Mouse (Mus musculus): ENCODE data around the gene Psmd7. TPM values are rescaled to one million over a fixed set of nuclear protein-coding genes. Genes with fewer than 3 reads are reported as not detected.
"Not testable (repeated sequence)": the region's sequence is repeated elsewhere in the genome, so short reads cannot be mapped to it uniquely, and the experiment has no call there.

Gene Psmd7
- 100 to 1,000 TPM; 103 to 113 (median 104) TPM for total RNA-seq (2022)

GRCm38 (mm10) chr8:107587995-107588780 is at the start of gene Psmd7:
Gene Psmd7 (minus strand): TSS chr8:107588464.
- peak; percentile 96 for DNase-seq (ENCODE audit: low spot score)

DNA sequence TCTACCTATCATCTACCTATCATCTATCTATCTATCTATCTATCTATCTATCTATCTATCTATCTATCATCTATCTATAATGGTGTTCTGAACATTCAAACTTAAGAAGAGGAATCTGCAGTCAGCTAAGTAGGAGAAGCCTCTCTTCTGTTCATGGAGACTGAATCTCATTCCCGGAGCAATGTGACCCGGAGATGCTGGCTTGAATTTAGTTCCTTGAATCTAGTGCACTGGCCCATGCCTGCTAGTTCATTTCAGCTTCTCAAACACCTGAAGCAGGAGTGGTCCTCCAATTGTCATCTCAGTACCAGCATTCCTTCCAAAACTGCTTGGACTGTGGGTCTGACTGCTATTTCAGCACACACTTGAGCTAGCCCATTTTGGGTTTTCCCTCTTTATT is 45.5 kb upstream of the Psmd7 start:
- no peak for DNase-seq (ENCODE audit: low spot score)

DNA sequence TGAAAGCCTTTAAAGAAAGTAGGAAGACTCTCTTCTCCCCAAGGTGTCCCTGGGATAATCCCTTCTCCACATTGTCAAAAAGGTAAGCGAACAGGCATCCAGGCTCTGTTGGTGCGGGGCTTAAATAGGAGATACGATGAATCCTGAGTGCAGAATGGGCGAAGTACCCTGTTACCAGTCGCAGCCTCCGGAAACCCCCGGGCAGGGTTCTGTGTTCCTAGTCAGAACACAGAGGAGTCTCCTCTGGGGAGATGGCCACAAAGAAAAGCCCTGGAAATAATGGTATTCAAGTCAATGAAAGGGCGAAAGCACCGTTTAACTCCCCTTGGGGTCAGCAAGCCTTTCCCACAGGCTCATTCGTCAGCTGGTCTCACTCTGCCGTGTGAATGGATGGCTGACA is 41.4 kb upstream of the Psmd7 start:
- DNase-seq (ENCODE audit: low spot score), result no peak

- no peak for DNase-seq (ENCODE audit: low spot score)
Observed at GRCm38 (mm10) chr8:107628501-107629149, 40.4 kb upstream of the Psmd7 start.

GRCm38 (mm10) chr8:107627881-107628280 is 39.6 kb upstream of the Psmd7 start:
- no peak for DNase-seq (ENCODE audit: low spot score)

- DNase-seq (ENCODE audit: low spot score), result not testable (repeated sequence)
Observed at GRCm38 (mm10) chr8:107624301-107624700, 36.0 kb upstream of the Psmd7 start.

- DNase-seq (ENCODE audit: low spot score), result no peak
Observed at GRCm38 (mm10) chr8:107621930-107622623, 33.8 kb upstream of the Psmd7 start.

DNA sequence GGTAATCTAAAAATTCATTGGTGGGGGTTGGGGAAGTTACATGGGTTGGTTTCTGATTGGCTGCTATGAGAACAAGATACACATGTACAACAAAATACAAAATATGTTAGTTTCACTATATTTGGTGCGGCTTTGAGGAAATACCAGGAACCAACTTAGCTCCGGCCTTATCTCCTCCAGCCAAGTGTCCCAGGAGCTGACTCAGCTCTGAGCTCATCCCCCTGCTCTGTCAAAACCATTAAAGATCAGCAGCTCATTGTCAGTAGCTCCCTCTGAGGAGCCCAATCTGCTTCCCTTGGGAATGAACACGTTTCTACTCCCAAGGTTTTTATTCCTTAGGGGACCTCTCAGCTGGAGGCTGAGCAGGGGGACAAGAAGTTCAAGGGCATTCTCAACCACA is 32.9 kb upstream of the Psmd7 start:
- no peak for DNase-seq (ENCODE audit: low spot score)

DNA sequence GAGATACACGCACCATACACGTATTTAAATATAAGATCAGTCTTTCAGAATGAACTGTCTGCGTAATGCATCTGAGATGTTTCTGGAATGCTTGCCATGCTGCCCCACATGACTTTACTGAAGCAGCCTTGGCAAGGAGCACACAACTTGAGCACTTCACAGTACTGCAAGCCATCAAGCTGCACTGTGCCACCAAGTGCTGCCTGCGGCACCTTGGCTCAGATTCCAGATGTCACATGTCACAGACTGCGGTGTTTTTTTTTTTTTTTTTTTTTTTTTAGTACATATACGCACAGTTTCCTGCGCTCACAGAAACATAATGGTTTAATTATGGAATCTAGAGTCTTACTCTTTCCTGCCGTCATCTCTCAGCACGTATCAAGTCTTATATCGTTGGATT is 30.2 kb upstream of the Psmd7 start:
- DNase-seq (ENCODE audit: low spot score), result no peak

GRCm38 (mm10) chr8:107613411-107613810 is 25.1 kb upstream of the Psmd7 start:
- DNase-seq (ENCODE audit: low spot score), result no peak

DNA sequence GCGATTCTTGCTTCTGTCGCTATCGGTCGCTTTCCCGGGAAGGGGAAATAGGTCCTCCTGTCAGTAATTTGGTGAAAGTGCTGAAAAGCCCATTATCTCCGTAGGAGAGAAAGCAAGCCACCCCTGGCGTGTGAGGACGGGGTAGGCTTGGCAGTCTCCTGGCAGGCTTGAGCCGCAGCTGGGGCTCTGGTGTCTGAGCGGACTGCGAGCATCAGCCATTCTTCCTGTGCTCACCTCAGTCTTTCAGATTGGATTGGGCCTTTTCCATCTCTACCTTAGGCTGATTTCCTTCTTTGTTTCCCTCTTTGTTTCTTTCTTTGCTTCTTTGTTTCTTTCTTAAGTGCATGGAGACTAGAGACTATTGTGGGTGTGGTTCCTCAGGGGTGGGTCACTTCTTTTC is 22.6 kb upstream of the Psmd7 start:
- no peak for DNase-seq (ENCODE audit: low spot score)

DNA sequence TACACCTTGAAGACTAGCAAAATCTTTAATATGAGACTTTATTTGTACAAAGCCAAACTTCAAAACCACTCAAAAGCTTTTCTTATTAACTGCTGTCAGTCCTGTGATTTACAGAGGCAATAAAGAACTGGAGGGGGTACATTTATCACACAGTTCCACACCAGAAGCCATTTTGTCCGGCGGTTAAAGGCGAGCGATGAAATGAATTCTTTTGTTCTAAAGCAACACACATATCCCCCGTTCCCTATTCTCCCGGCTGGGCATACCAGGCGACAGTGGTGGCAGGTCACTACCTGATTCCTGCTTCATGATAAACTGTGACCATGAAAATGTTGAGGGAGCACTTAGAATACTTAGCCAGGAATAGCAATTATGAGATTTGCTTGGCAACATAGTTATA is 20.5 kb upstream of the Psmd7 start:
- no peak for DNase-seq (ENCODE audit: low spot score)

DNA sequence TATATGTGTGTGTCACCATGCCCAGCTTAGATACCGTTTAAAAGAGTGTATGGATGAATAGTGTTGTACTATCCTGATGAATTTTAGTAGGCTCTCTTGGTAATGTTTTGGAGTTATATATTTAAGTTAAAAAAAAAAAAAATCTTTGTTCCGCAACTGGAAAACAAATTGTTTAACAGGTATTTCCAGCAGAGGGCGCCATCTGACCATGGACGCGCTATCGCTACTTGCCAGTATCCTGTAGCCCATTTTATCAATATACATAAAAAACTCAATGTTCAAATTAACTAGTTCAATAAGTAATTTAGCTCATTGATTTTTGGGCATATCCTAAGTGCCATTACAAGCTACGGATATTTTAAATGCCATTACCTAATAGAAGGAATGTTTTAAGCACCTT is 14.8 kb upstream of the Psmd7 start:
- DNase-seq (ENCODE audit: low spot score), result peak; percentile 28

DNA sequence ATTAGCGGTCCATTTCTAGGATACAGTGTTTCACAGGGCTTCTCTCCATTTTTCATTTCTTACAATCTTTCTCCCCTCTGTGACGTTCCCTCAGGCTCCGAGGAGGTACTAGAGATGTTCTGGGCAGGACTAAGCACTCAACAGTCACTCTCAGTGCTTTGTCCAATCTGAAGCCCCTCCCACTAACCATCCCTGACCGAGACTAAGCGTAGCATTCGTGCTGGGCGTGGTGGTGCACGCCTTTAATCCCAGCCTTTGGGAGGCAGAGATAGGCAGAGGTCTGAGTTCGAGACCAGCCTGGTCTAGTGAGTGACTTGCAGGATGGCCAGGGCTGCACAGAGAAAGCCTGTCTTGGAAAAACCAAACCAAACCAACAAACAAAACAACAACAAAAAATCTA is 11.4 kb upstream of the Psmd7 start:
- no peak for DNase-seq (ENCODE audit: low spot score)

GRCm38 (mm10) chr8:107597731-107598130 is 9.5 kb upstream of the Psmd7 start:
- DNase-seq (ENCODE audit: low spot score), result no peak

- DNase-seq (ENCODE audit: low spot score), result no peak
Observed at GRCm38 (mm10) chr8:107594817-107595216, 6.6 kb upstream of the Psmd7 start.

GRCm38 (mm10) chr8:107593967-107594729 is 5.9 kb upstream of the Psmd7 start:
- DNase-seq (ENCODE audit: low spot score), result no peak

GRCm38 (mm10) chr8:107587429-107587994 is 752 bp downstream of the Psmd7 start:
- DNase-seq (ENCODE audit: low spot score), result no peak

GRCm38 (mm10) chr8:107582136-107582535 is 6.1 kb downstream of the Psmd7 start:
- no peak for DNase-seq (ENCODE audit: low spot score)

DNA sequence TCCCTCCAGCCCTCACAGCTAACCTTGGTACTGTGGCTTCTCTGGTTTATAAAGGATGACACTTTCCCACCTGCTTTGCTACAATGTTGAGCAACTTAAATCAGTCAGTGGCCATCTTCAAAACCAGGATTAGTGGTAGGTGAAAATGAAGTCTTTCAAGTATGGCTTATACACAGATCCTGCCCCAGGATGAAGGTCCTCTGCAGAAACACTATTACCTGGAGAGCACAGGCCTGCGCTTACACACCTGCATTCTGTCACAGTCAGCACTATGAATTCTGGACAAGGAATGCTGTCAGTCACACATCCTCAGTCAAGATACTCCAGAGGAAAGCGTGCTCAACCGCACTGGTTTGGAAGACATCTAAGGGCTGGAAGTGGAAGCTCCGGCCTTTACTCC is 6.7 kb downstream of the Psmd7 start:
- DNase-seq (ENCODE audit: low spot score), result no peak

GRCm38 (mm10) chr8:107580879-107581278 is 7.4 kb downstream of the Psmd7 start:
- no peak for DNase-seq (ENCODE audit: low spot score)

GRCm38 (mm10) chr8:107578541-107578940 is 9.7 kb downstream of the Psmd7 start:
- DNase-seq (ENCODE audit: low spot score), result no peak
